Mouse (Mus musculus): ENCODE measurements around the gene Fam208b.

GRCm38 (mm10) chr13:3642538-3642937 lies 31.6 kb upstream of the Fam208b start:
- no peak for TF ChIP-seq CTCF (IDR thresholded peaks at IDR 0.05)
- TF ChIP-seq POLR2A (IDR thresholded peaks at IDR 0.05; ENCODE audit: insufficient read depth, low read depth, low read length), result no peak
